7 mouse cellular contexts compared by ENCODE assay signal in the genomic region with DNA sequence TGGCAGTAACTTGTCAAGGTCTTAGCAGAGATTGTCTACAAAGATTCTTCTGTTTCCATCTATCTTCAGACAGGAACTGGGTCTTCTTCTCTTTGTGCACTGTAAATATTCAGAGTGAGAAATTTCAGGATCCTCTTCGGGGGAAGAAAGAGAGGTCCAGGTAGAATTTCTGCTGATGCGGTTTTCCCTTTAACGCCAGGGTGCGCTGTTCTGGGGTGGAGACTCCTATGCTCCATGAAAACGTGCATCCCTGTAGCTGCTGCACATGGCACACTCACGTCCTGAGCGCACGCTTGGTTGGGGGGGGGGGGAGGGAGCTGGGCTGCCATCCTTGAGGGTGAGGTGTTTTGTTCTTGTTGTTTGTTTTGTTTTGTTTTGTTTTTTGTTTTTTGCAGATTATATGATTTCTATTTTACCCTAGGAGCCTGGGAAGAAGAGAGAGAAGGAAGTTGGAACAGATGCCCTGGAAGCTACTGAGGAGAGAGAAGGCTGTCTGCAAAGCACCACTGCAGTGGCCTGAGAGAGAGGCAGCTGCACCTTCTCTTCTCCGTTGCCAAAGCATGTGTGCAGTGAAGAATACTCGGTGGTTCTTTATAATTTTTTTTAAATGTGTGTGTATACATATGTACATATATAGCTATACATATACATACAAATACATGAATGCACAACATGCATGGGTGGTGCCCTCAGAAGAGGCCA. TPM values are rescaled to one million over a fixed set of nuclear protein-coding genes. Genes with fewer than 3 reads are reported as not detected.
DNase-seq lines count a peak whose midpoint lies in the region; ATAC-seq and TF ChIP-seq lines count a peak whose summit lies in the region.

No protein-coding gene starts in this region.

- H3K9me3 ChIP-seq in liver, embryonic 11.5 days (ENCODE audit: control insufficient read depth, low read length): no peaks in the 10 kb centered on the region
- H3K9me3 ChIP-seq in midbrain, postnatal 0 days (ENCODE audit: low read length): no peaks in the 10 kb centered on the region

- H3K36me3 ChIP-seq in liver, embryonic 11.5 days (ENCODE audit: control insufficient read depth, insufficient read depth, low read length): no peaks in the 10 kb centered on the region
- H3K36me3 ChIP-seq in midbrain, postnatal 0 days (ENCODE audit: insufficient read depth, low read length): no peaks in the 10 kb centered on the region

- no peaks in the 10 kb centered on the region for H3K27me3 ChIP-seq in liver, embryonic 11.5 days (replicated peaks; ENCODE audit: control insufficient read depth, insufficient read depth, low read length)
- H3K27me3 ChIP-seq in midbrain, postnatal 0 days (ENCODE audit: insufficient read depth, low read length): no peaks in the 10 kb centered on the region

- H3K4me1 ChIP-seq in liver, embryonic 11.5 days (replicated peaks; ENCODE audit: control insufficient read depth, insufficient read depth, low read length): no peaks in the 10 kb centered on the region
- no peaks in the 10 kb centered on the region for H3K4me1 ChIP-seq in midbrain, postnatal 0 days (ENCODE audit: insufficient read depth, low read length)

- no peak overlapping the region for H3K9ac ChIP-seq in liver, embryonic 11.5 days (ENCODE audit: low read depth, low read length)
- H3K9ac ChIP-seq in midbrain, postnatal 0 days (replicated peaks; ENCODE audit: low read length, poor library complexity, severe bottlenecking): no peak overlapping the region

- no peak for ATAC-seq in liver, embryonic 11.5 days (replicated peaks; ENCODE audit: low FRiP score)
- ATAC-seq in midbrain, postnatal 0 days (ENCODE audit: low FRiP score): no peak

- DNase-seq in liver (peak; percentile 29), ZHBTc4 (ENCODE audit: low read depth, low spot score) (peak; percentile 76)
- DNase-seq in liver, embryonic 11.5 days (ENCODE audit: low spot score): no peak
- DNase-seq in cerebellum, adult 11 months: peak; percentile 32
- DNase-seq in forelimb bud, embryonic 11.5 days (ENCODE audit: low read depth, low spot score): peak; percentile 44
- DNase-seq in midbrain, postnatal 0 days (ENCODE audit: low spot score): peak; percentile 40
- DNase-seq in layer of hippocampus, postnatal 36 days: no peak

- H3K4me3 ChIP-seq in liver, embryonic 11.5 days (ENCODE audit: low read depth, low read length): no peak overlapping the region
- no peak overlapping the region for H3K4me3 ChIP-seq in midbrain, postnatal 0 days (ENCODE audit: low read depth, low read length)

- H3K27ac ChIP-seq in liver, embryonic 11.5 days (ENCODE audit: low read depth, low read length): no peak overlapping the region
- H3K27ac ChIP-seq in midbrain, postnatal 0 days (ENCODE audit: low read depth, low read length): no peak overlapping the region

- peak; percentile 56 for TF ChIP-seq CTCF in midbrain, postnatal 0 days (IDR thresholded peaks at IDR 0.05)

- WGBS in liver, embryonic 11.5 days: 17% methylated on average over 10 of the region's 10 CpGs
- WGBS in midbrain, postnatal 0 days: 16% methylated on average over 10 of the region's 10 CpGs

- no peak overlapping the region for H3K4me2 ChIP-seq in liver, embryonic 11.5 days
- no peak overlapping the region for H3K4me2 ChIP-seq in midbrain, postnatal 0 days (ENCODE audit: low read depth, low read length, poor library complexity, severe bottlenecking)

RNA-seq across cellular contexts. Expression of gene Mamdc2, which starts 30.8 kb away (rescaled TPM):
- polyA plus RNA-seq in liver, embryonic 11.5 days (2014; fragmentation: Nextera tagmentation; extraction: Ambion mirVana): 0.29 and 0.58 TPM in 2 replicates
- total RNA-seq in midbrain, postnatal 0 days (2014; rRNA removed): 5.0 and 5.3 TPM in 2 replicates
- polyA plus RNA-seq in midbrain, postnatal 0 days (2015; fragmentation: Nextera tagmentation; extraction: Ambion mirVana): 4.2 and 5.2 TPM in 2 replicates
- total RNA-seq in layer of hippocampus, postnatal 36 days (2021): under 1 TPM; 0.82 to 0.83 TPM

Comparison
In these comparisons a context has a peak if more than half of its experiments do, and no peak if none do; other contexts are left out.
1. DNase-seq: peak in liver (single experiment), ZHBTc4 (single experiment), cerebellum, adult 11 months (single experiment), forelimb bud, embryonic 11.5 days (single experiment) and midbrain, postnatal 0 days (single experiment); none in liver, embryonic 11.5 days (single experiment) and layer of hippocampus, postnatal 36 days (0 of 2).